Mouse (Mus musculus): ENCODE results near the gene Fbxo34. TPM values are rescaled to one million over a fixed set of nuclear protein-coding genes. Genes with fewer than 3 reads are reported as not detected.

Gene Fbxo34
- polyA plus RNA-seq, 1 experiment, result 7.0 TPM

DNA sequence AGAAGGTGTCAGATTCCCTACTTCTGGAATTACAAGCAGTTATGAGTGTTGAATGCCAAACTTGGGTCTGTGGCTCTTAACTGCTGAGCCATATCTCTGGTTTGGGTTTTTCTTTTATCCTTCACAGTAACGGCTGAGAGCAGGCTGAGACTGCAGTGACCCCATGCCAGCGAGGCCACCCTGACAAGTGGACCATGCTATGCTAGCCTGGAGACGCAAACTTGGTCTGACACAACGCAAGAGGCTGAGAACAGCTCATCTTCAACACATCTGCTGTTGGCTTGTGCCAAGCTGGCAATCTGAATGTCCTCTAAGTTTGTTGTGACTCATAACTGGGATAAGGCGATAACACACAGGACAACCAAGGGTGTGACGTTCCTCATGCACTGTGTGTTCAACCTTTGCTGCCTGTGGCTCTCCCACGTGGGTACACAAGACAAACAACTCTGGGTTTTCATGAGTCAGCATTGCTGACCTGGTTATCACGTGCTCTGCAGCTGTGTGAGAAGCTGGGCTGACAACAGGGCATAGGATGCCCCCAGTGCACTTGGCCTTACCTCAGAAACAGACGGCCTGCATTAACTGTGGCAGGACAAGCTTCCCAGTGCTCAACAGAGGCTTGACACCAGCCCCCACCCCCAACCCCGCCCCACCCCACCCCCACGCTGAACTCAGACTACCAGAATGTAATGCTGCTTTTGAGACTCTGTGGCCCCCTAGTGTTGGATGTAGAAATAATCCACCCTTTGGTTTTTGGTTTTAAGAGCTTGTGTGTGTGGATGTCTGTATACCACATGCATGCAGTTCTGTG is 83.3 kb downstream of the Fbxo34 start:
- Histone ChIP-seq H3K36me3 (ENCODE audit: control insufficient read depth) (peaks cover 70% of the 10 kb centered on the region), H3K27me3 (ENCODE audit: control insufficient read depth) (no peaks in the 10 kb centered on the region), H3K4me1 (ENCODE audit: control insufficient read depth) (peaks cover 64% of the 10 kb centered on the region), H3K9me3 (ENCODE audit: control insufficient read depth, low read length) (no peaks in the 10 kb centered on the region), H3K4me3 (replicated peaks) (peak overlapping the region; percentile 40)
- TF ChIP-seq GATA1 (IDR thresholded peaks at IDR 0.05; ENCODE audit: low read length), result peak; percentile 86
- peak; percentile 89 for TF ChIP-seq TAL1 (IDR thresholded peaks at IDR 0.05; ENCODE audit: low read length)

DNA sequence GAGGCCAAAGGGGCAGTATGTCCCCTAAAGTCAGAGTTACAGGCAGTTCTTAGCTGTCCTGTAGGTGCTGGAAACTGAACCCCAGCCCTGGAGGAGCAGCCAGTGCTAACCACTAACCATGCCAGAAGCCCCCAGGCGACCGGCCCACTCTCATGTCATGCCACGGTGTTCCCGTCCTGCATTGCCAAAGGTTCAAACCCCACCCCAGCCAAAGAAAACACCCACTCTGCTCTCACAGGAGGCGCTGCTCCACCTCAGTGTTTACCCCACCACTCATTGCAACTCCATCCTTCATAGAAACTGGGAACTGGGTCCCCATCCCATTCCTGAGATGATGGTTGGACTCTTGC is 83.9 kb downstream of the Fbxo34 start:
- H3K9me3 ChIP-seq (ENCODE audit: control insufficient read depth, low read length), result no peaks in the 10 kb centered on the region
- H3K27me3 ChIP-seq (ENCODE audit: control insufficient read depth), result no peaks in the 10 kb centered on the region
- H3K36me3 ChIP-seq (ENCODE audit: control insufficient read depth), result peaks cover 66% of the 10 kb centered on the region
- H3K4me3 ChIP-seq (replicated peaks), result peak overlapping the region; percentile 40
- no peak for TF ChIP-seq TAL1 (IDR thresholded peaks at IDR 0.05; ENCODE audit: low read length)
- no peak for TF ChIP-seq GATA1 (IDR thresholded peaks at IDR 0.05; ENCODE audit: low read length)
- peaks cover 58% of the 10 kb centered on the region for H3K4me1 ChIP-seq (ENCODE audit: control insufficient read depth)

DNA sequence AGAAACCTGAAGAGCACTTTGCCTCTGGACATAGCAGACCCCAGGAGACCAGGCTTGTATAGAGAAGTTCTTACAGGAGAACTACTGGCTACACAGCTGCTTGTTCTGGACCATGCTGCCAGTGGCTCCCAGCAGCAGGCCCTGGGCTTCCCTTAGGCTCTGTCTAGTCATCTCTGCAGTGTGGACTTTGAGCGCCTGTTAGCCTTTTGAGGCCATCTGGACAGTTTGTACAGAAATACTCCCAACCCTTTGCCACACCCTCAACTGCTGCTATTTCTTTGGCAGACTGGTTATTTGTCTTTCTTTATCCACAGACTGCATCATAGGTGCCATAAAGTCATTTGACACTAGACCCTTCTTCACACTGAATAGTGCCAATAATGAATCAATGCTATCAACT is 84.9 kb downstream of the Fbxo34 start:
- Histone ChIP-seq H3K36me3 (ENCODE audit: control insufficient read depth) (peaks cover 59% of the 10 kb centered on the region), H3K27me3 (ENCODE audit: control insufficient read depth) (no peaks in the 10 kb centered on the region), H3K9me3 (ENCODE audit: control insufficient read depth, low read length) (no peaks in the 10 kb centered on the region), H3K4me3 (replicated peaks) (no peak overlapping the region), H3K4me1 (ENCODE audit: control insufficient read depth) (peaks cover 55% of the 10 kb centered on the region)
- no peak for TF ChIP-seq TAL1 (IDR thresholded peaks at IDR 0.05; ENCODE audit: low read length)
- no peak for TF ChIP-seq GATA1 (IDR thresholded peaks at IDR 0.05; ENCODE audit: low read length)

DNA sequence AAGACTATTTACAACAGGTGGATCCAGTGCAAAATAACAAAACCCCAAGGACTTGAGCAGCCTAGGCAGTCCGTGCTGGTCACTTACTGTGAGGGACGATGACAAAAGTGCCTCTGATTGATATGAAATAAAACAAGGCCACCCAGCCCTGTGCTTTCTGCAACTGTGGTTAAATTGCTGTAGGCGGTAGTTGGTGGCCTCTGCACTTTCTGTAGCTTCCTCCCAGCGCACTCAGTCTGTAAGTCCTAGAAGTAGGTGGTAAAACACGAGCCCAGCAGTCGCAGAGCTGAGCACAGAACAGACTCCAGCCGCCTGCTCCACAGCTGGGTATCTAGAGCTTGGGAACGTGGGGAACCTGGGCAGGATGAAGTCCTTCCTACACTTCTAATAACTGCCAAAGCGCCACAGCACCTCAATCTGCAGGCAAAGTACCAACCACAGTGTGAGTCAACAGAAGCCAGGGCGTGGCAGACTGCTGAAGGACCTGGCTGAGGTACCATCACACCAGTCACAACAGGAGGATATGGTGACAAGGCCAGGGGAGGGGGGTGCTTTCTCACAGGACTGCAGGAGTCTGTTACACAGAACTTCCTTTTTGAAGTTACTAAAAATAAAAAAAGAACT is 91.2 kb downstream of the Fbxo34 start:
- H3K4me1 ChIP-seq (ENCODE audit: control insufficient read depth), result peaks cover 57% of the 10 kb centered on the region
- H3K9me3 ChIP-seq (ENCODE audit: control insufficient read depth, low read length), result no peaks in the 10 kb centered on the region
- no peaks in the 10 kb centered on the region for H3K27me3 ChIP-seq (ENCODE audit: control insufficient read depth)
- TF ChIP-seq TAL1 (IDR thresholded peaks at IDR 0.05; ENCODE audit: low read length) (no peak), GATA1 (IDR thresholded peaks at IDR 0.05; ENCODE audit: low read length) (no peak)
- no peak overlapping the region for H3K4me3 ChIP-seq (replicated peaks)
- H3K36me3 ChIP-seq (ENCODE audit: control insufficient read depth), result peaks cover 63% of the 10 kb centered on the region

DNA sequence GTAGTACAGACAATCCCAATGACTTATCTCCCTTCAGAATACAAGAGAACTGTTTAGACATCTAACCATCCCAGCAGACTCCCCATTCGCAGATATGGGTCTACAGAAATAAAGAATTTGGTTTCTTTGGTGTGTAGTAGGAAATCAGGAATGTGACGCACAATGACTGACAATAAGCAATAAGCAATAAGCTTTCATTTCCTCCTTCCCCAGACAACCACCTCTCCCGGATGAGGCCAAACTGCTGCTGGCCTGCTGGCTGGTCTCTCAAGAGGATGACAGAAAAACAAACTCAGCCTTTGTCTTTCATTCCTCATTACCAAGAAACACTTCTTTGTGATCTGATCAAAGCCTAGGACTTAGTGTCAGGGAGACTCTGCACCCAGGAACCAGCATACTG is 92.1 kb downstream of the Fbxo34 start:
- TF ChIP-seq GATA1 (IDR thresholded peaks at IDR 0.05; ENCODE audit: low read length), result no peak
- no peak for TF ChIP-seq TAL1 (IDR thresholded peaks at IDR 0.05; ENCODE audit: low read length)
- H3K27me3 ChIP-seq (ENCODE audit: control insufficient read depth), result no peaks in the 10 kb centered on the region
- peaks cover 71% of the 10 kb centered on the region for H3K36me3 ChIP-seq (ENCODE audit: control insufficient read depth)
- no peaks in the 10 kb centered on the region for H3K9me3 ChIP-seq (ENCODE audit: control insufficient read depth, low read length)
- H3K4me3 ChIP-seq (replicated peaks), result no peak overlapping the region
- peaks cover 55% of the 10 kb centered on the region for H3K4me1 ChIP-seq (ENCODE audit: control insufficient read depth)

DNA sequence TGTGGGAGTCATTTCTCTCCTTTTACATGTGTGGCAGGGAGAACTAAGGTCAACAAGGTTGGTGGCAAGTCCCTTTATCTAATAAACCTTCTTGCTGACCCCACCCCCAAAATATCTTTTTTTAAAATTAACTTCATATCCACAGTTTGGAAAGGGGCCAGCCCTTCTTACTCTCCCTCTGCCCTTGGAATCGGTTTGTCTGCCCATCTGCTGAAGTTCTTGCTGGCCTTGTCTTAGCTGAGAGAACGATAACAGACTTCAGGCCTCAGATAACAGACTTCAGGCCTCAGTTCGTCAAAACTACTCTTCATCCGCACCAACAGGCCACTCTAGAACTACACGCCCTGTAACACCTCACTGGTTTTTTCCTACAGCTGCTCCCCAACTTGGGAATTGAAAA is 94.1 kb downstream of the Fbxo34 start:
- Histone ChIP-seq H3K4me3 (replicated peaks) (no peak overlapping the region), H3K27me3 (ENCODE audit: control insufficient read depth) (no peaks in the 10 kb centered on the region), H3K4me1 (ENCODE audit: control insufficient read depth) (peaks cover 44% of the 10 kb centered on the region), H3K9me3 (ENCODE audit: control insufficient read depth, low read length) (no peaks in the 10 kb centered on the region), H3K36me3 (ENCODE audit: control insufficient read depth) (peaks cover 89% of the 10 kb centered on the region)
- TF ChIP-seq TAL1 (IDR thresholded peaks at IDR 0.05; ENCODE audit: low read length) (no peak), GATA1 (IDR thresholded peaks at IDR 0.05; ENCODE audit: low read length) (peak; percentile 39; the same call in 1 of the 2 replicates)

DNA sequence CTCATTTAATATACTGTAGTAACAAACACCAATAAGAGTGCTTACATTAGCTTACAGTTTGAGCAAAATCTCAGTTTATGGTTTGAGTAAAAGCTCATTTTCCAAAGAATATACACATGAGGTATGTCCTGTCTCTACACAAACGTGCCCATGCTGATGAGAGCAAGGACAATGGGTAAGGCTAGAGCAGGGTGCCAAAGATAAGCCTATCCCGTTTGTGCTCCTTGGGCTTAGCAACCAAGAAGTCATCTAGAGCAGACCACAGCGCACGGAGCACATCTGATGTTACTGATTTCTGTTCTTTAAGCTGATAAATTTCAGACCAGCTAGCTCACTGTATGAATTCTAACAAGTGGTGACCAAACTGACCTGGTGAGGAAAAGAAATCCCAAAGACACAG is 94.7 kb downstream of the Fbxo34 start:
- no peak overlapping the region for H3K4me3 ChIP-seq (replicated peaks)
- no peaks in the 10 kb centered on the region for H3K9me3 ChIP-seq (ENCODE audit: control insufficient read depth, low read length)
- no peaks in the 10 kb centered on the region for H3K27me3 ChIP-seq (ENCODE audit: control insufficient read depth)
- H3K4me1 ChIP-seq (ENCODE audit: control insufficient read depth), result peaks cover 44% of the 10 kb centered on the region
- peaks cover 95% of the 10 kb centered on the region for H3K36me3 ChIP-seq (ENCODE audit: control insufficient read depth)
- TF ChIP-seq TAL1 (IDR thresholded peaks at IDR 0.05; ENCODE audit: low read length), result no peak
- no peak for TF ChIP-seq GATA1 (IDR thresholded peaks at IDR 0.05; ENCODE audit: low read length)

DNA sequence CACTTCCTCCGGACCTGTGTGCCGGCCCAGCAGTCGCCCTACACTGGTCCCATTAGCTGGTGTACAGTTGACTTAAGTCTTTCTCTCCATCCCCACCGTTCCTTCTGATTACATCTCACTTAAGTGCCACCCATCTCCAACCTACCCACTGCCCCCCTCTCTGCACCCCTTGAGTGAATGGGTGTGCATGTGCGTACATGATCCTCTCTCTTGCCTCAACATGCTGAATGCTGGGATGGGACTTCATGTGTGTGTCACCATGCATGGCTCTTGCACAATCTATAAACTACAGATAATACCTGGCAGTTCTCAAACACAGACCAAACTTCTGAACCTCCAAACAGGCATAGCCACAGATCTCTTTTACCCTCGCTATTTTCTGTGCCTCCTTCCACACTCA is 101.4 kb downstream of the Fbxo34 start:
- Histone ChIP-seq H3K9me3 (ENCODE audit: control insufficient read depth, low read length) (no peaks in the 10 kb centered on the region), H3K36me3 (ENCODE audit: control insufficient read depth) (peaks cover 95% of the 10 kb centered on the region), H3K27me3 (ENCODE audit: control insufficient read depth) (no peaks in the 10 kb centered on the region), H3K4me1 (ENCODE audit: control insufficient read depth) (peaks cover 34% of the 10 kb centered on the region), H3K4me3 (replicated peaks) (no peak overlapping the region)
- TF ChIP-seq GATA1 (IDR thresholded peaks at IDR 0.05; ENCODE audit: low read length), result no peak
- TF ChIP-seq TAL1 (IDR thresholded peaks at IDR 0.05; ENCODE audit: low read length), result no peak

DNA sequence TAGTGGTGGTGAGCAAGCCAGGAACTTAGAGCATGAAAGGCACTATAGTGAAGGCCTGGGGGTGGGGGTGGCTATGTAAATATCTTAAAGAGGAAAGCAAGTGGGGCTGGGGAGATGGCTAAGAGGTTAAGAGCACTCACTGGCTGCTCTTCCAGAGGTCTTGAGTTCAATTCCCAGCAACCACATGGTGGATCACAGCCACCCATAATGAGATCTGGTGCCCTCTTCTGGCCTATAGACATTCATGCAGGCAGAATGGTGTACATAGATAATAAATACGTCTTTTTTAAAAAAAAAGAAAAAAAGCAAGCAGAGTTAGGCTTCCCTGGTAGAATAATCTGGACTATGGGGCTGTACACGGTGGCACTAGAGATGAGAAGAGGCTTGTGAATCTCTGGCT is 103.2 kb downstream of the Fbxo34 start:
- Histone ChIP-seq H3K36me3 (ENCODE audit: control insufficient read depth) (peaks cover 91% of the 10 kb centered on the region), H3K27me3 (ENCODE audit: control insufficient read depth) (no peaks in the 10 kb centered on the region), H3K4me3 (replicated peaks) (no peak overlapping the region), H3K4me1 (ENCODE audit: control insufficient read depth) (peaks cover 35% of the 10 kb centered on the region), H3K9me3 (ENCODE audit: control insufficient read depth, low read length) (no peaks in the 10 kb centered on the region)
- no peak for TF ChIP-seq TAL1 (IDR thresholded peaks at IDR 0.05; ENCODE audit: low read length)
- no peak for TF ChIP-seq GATA1 (IDR thresholded peaks at IDR 0.05; ENCODE audit: low read length)

Measured in erythroblast, embryonic 14.5 days (primary cell).